Mouse (Mus musculus) kidney, embryonic 16.5 days (tissue): ENCODE data around the gene Wnt11. TPM values are rescaled to one million over a fixed set of nuclear protein-coding genes. Genes with fewer than 3 reads are reported as not detected.

Source experiments
- ATAC-seq: fragments of 200-750 bp; cut with Nextera tagmentation; 2 replicates; pipeline ENCODE4 v1.8.0; 2017; ENCODE audit warnings: moderate TSS enrichment; ENCODE audit not compliant: low FRiP score, low TSS enrichment
- H3K27ac ChIP-seq: fragments of 300-500 bp; sonication (generic); 2 replicates; pipeline ENCODE4 v1.5.1; 2014; ENCODE audit warnings: low read length
- H3K27me3 ChIP-seq: fragments of 300-500 bp; sonication (generic); 2 replicates; pipeline ENCODE4 v1.6.1; 2014; ENCODE audit warnings: low read length, control low read depth, mixed read lengths; ENCODE audit not compliant: insufficient read depth
- H3K36me3 ChIP-seq: fragments of 300-500 bp; sonication (generic); 2 replicates; pipeline ENCODE4 v1.6.1; 2014; ENCODE audit warnings: low read length, control low read depth, mixed read lengths; ENCODE audit not compliant: insufficient read depth
- H3K4me1 ChIP-seq: fragments of 300-500 bp; sonication (generic); 2 replicates; pipeline ENCODE4 v1.6.1; 2014; ENCODE audit warnings: low read length, control low read depth, mixed read lengths; ENCODE audit not compliant: insufficient read depth
- H3K4me2 ChIP-seq: fragments of 300-500 bp; sonication (generic); replicated peaks from 2 replicates; pipeline ENCODE4 v1.6.1; 2014; ENCODE audit warnings: low read depth, low read length
- H3K4me3 ChIP-seq: fragments of 300-500 bp; sonication (generic); 2 replicates; pipeline ENCODE4 v1.5.1; 2014; ENCODE audit warnings: mild to moderate bottlenecking, low read length
- H3K9ac ChIP-seq: fragments of 300-500 bp; sonication (generic); replicated peaks from 2 replicates; pipeline ENCODE4 v1.6.1; 2014; ENCODE audit warnings: low read length
- H3K9me3 ChIP-seq: fragments of 300-500 bp; sonication (generic); 2 replicates; pipeline ENCODE4 v1.6.1; 2016; ENCODE audit warnings: low read length, control low read depth
- WGBS: fragments of 180-500 bp; shearing (Covaris S2); extraction: QIAGEN DNeasy Blood & Tissue Kit; methylation state at CpG from one replicate; pipeline ENCODE4 v1.1.7; 2014; 5-methylcytosine and 5-hydroxymethylcytosine counted together
- polyA plus RNA-seq: library from polyadenylated mRNA; unstranded; fragments of >200 nt; fragmentation: Nextera tagmentation; extraction: Ambion mirVana; gene quantifications from 2 replicates; pipeline ENCODE4 v1.2.1, GENCODE M21; 2015

Gene Wnt11
- polyA plus RNA-seq, result 32.4 and 33.3 TPM in 2 replicates

GRCm38 (mm10) chr7:98834711-98835321, at the start of gene Wnt11:
TSS of gene Wnt11 (plus strand) at chr7:98835112.
- under 1% methylated on average over 62 of the region's 66 CpGs for WGBS
- Histone ChIP-seq H3K9me3 (no peaks in the 10 kb centered on the region), H3K27ac (no peak within 1 kb of the TSS), H3K9ac (peak within 1 kb of the TSS; percentile 73), H3K27me3 (peaks cover 75% of the 10 kb centered on the region), H3K36me3 (no peaks in the 10 kb centered on the region), H3K4me3 (peak within 1 kb of the TSS; percentile 70), H3K4me1 (peaks cover 61% of the 10 kb centered on the region), H3K4me2 (peak within 1 kb of the TSS; percentile 97)
- ATAC-seq, result peak; percentile 3; the same call in 1 of the 2 replicates

- H3K27me3 ChIP-seq, result no peaks in the 10 kb centered on the region
- peaks cover 25% of the 10 kb centered on the region for H3K4me1 ChIP-seq
- H3K36me3 ChIP-seq, result no peaks in the 10 kb centered on the region
- H3K4me2 ChIP-seq, result no peak overlapping the region
- 35% methylated on average over 11 of the region's 11 CpGs for WGBS
- H3K9ac ChIP-seq, result no peak overlapping the region
- H3K9me3 ChIP-seq, result no peaks in the 10 kb centered on the region
- ATAC-seq, result no peak
- H3K27ac ChIP-seq, result peak overlapping the region; percentile 54; the same call in 1 of the 2 replicates
- H3K4me3 ChIP-seq, result no peak overlapping the region
These were observed 47.9 kb upstream of the Wnt11 start for GRCm38 (mm10) chr7:98786792-98787612.

- Histone ChIP-seq H3K9me3 (no peaks in the 10 kb centered on the region), H3K4me2 (no peak overlapping the region), H3K27ac (no peak overlapping the region), H3K4me3 (no peak overlapping the region), H3K27me3 (no peaks in the 10 kb centered on the region), H3K36me3 (no peaks in the 10 kb centered on the region), H3K9ac (no peak overlapping the region), H3K4me1 (peaks cover 20% of the 10 kb centered on the region)
- no peak for ATAC-seq
- WGBS, result 72% methylated on average over 7 of the region's 7 CpGs
These were observed 46.2 kb upstream of the Wnt11 start for GRCm38 (mm10) chr7:98788721-98789120.

GRCm38 (mm10) chr7:98789121-98789520, 45.8 kb upstream of the Wnt11 start:
- Histone ChIP-seq H3K9me3 (no peaks in the 10 kb centered on the region), H3K4me2 (no peak overlapping the region), H3K4me3 (no peak overlapping the region), H3K4me1 (peaks cover 16% of the 10 kb centered on the region), H3K36me3 (no peaks in the 10 kb centered on the region), H3K9ac (no peak overlapping the region), H3K27me3 (no peaks in the 10 kb centered on the region), H3K27ac (no peak overlapping the region)
- 86% methylated on average over 4 of the region's 4 CpGs for WGBS
- no peak for ATAC-seq

- no peak overlapping the region for H3K27ac ChIP-seq
- no peak overlapping the region for H3K4me2 ChIP-seq
- H3K4me3 ChIP-seq, result no peak overlapping the region
- ATAC-seq, result no peak
- H3K36me3 ChIP-seq, result no peaks in the 10 kb centered on the region
- H3K9me3 ChIP-seq, result no peaks in the 10 kb centered on the region
- H3K27me3 ChIP-seq, result no peaks in the 10 kb centered on the region
- no peak overlapping the region for H3K9ac ChIP-seq
- H3K4me1 ChIP-seq, result peaks cover 4% of the 10 kb centered on the region; the same call in 1 of the 2 replicates
- WGBS, result 87% methylated on average over 5 of the region's 5 CpGs
These were observed 43.0 kb upstream of the Wnt11 start for GRCm38 (mm10) chr7:98791864-98792263.

- Histone ChIP-seq H3K27me3 (no peaks in the 10 kb centered on the region), H3K27ac (no peak overlapping the region), H3K4me1 (peaks cover 14% of the 10 kb centered on the region), H3K9ac (no peak overlapping the region), H3K36me3 (no peaks in the 10 kb centered on the region), H3K4me2 (no peak overlapping the region), H3K9me3 (no peaks in the 10 kb centered on the region), H3K4me3 (no peak overlapping the region)
- 60% methylated on average over 5 of the region's 5 CpGs for WGBS
- no peak for ATAC-seq
These were observed 41.1 kb upstream of the Wnt11 start for GRCm38 (mm10) chr7:98793811-98794210.

- Histone ChIP-seq H3K9ac (no peak overlapping the region), H3K27ac (no peak overlapping the region), H3K9me3 (no peaks in the 10 kb centered on the region), H3K4me3 (no peak overlapping the region), H3K36me3 (no peaks in the 10 kb centered on the region), H3K4me1 (peaks cover 14% of the 10 kb centered on the region), H3K4me2 (no peak overlapping the region), H3K27me3 (no peaks in the 10 kb centered on the region)
- 51% methylated on average over 3 of the region's 3 CpGs for WGBS
- ATAC-seq, result no peak
These were observed 40.5 kb upstream of the Wnt11 start for GRCm38 (mm10) chr7:98794444-98794843.

GRCm38 (mm10) chr7:98795637-98796036, 39.3 kb upstream of the Wnt11 start:
- Histone ChIP-seq H3K4me1 (peaks cover 14% of the 10 kb centered on the region), H3K27ac (no peak overlapping the region), H3K36me3 (no peaks in the 10 kb centered on the region), H3K9ac (no peak overlapping the region), H3K27me3 (no peaks in the 10 kb centered on the region), H3K4me2 (no peak overlapping the region), H3K4me3 (no peak overlapping the region), H3K9me3 (no peaks in the 10 kb centered on the region)
- WGBS, result 78% methylated on average over 5 of the region's 5 CpGs
- ATAC-seq, result no peak

- Histone ChIP-seq H3K4me2 (no peak overlapping the region), H3K36me3 (no peaks in the 10 kb centered on the region), H3K27ac (no peak overlapping the region), H3K4me3 (no peak overlapping the region), H3K9me3 (no peaks in the 10 kb centered on the region), H3K9ac (no peak overlapping the region), H3K27me3 (no peaks in the 10 kb centered on the region), H3K4me1 (peaks cover 14% of the 10 kb centered on the region)
- 28% methylated on average over 5 of the region's 5 CpGs for WGBS
- peak; percentile 70 for ATAC-seq
These were observed 37.4 kb upstream of the Wnt11 start for GRCm38 (mm10) chr7:98797347-98798133.
